Mouse (Mus musculus) CH12.LX (cell line): Measurements from ENCODE around the gene Eloa. TPM values are rescaled to one million over a fixed set of nuclear protein-coding genes. Genes with fewer than 3 reads are reported as not detected.
A peak's percentile ranks its signal among the peaks of the same experiment; 100 is the strongest.

Experiments
- DNase-seq: peaks from one replicate; pipeline ENCODE4 v3.0.0-alpha.2; 2013; ENCODE audit errors: extremely low read depth
- H3K27ac ChIP-seq: 2 replicates; pipeline ENCODE4 v1.5.1; 2012; ENCODE audit warnings: low read depth, mild to moderate bottlenecking, control low read depth, moderate library complexity; ENCODE audit not compliant: insufficient read depth
- H3K27me3 ChIP-seq: replicated peaks from 2 replicates; pipeline ENCODE3; 2012; ENCODE audit warnings: inconsistent platforms
- H3K36me3 ChIP-seq, 2 experiments: replicated peaks in 1 of 2; 2 replicates each; pipeline versions ENCODE3 to v1.6.1; 2012; ENCODE audit warnings: inconsistent platforms in 1 of 2, low read length in 1 of 2, mild to moderate bottlenecking in 1 of 2, mixed read lengths in 1 of 2, moderate library complexity in 1 of 2; ENCODE audit not compliant: control insufficient read depth in 1 of 2, insufficient read depth in 1 of 2
- H3K4me1 ChIP-seq, 2 experiments: 2 replicates each; pipeline ENCODE4 v1.6.1; 2012; ENCODE audit warnings: inconsistent platforms in 1 of 2, moderate library complexity in 1 of 2; ENCODE audit not compliant: insufficient read depth in 2 of 2, control insufficient read depth in 1 of 2
- H3K4me2 ChIP-seq: 2 replicates; pipeline ENCODE4 v1.6.1; 2012; ENCODE audit warnings: low read depth, mild to moderate bottlenecking, control low read depth; ENCODE audit not compliant: poor library complexity, insufficient read depth, severe bottlenecking
- H3K4me3 ChIP-seq, 3 experiments: fragments of 150-350 bp in 1 of 3; sonication (generic) in 1 of 3; replicated peaks in 1 of 3; 2 replicates each; pipeline versions ENCODE3 to v1.5.1; 2011 to 2012; ENCODE audit warnings: low read depth in 2 of 3, low read length in 2 of 3, mild to moderate bottlenecking in 2 of 3, moderate library complexity in 2 of 3, control low read depth in 1 of 3, improper control_type of control experiment in 1 of 3, inconsistent platforms in 1 of 3, mixed read lengths in 1 of 3; ENCODE audit not compliant: poor library complexity in 1 of 3
- H3K79me2 ChIP-seq: replicated peaks from 2 replicates; pipeline ENCODE4 v1.6.1; 2012; ENCODE audit warnings: mild to moderate bottlenecking, moderate library complexity; ENCODE audit not compliant: control insufficient read depth, poor library complexity, insufficient read depth, severe bottlenecking; ENCODE audit errors: extremely low read depth
- H3K9ac ChIP-seq: 2 replicates; pipeline ENCODE4 v1.6.1; 2012; ENCODE audit warnings: low read depth, mild to moderate bottlenecking, control low read depth, moderate library complexity; ENCODE audit not compliant: insufficient read depth
- H3K9me3 ChIP-seq: replicated peaks from 2 replicates; pipeline ENCODE3; 2012; ENCODE audit warnings: low read length, inconsistent platforms, mixed read lengths
- BHLHE40 ChIP-seq: IDR thresholded peaks from 2 replicates; pipeline ENCODE4 v1.6.1; 2011; ENCODE audit warnings: mild to moderate bottlenecking, low read depth, low read length, improper control_type of control experiment
- CHD1 ChIP-seq: IDR thresholded peaks from 2 replicates; pipeline ENCODE4 v1.6.1; 2012; ENCODE audit warnings: low read depth, low read length, improper control_type of control experiment, inconsistent platforms
- CHD2 ChIP-seq: IDR thresholded peaks from 2 replicates; pipeline ENCODE4 v1.6.1; 2011; ENCODE audit warnings: low read length, improper control_type of control experiment
- CTCF ChIP-seq, 2 experiments: IDR thresholded peaks in 1 of 2; conservative IDR thresholded peaks in 1 of 2; 2 replicates each; pipeline ENCODE4 v1.5.1; 2011 to 2012; ENCODE audit warnings: low read depth in 2 of 2, low read length in 2 of 2, improper control_type of control experiment in 1 of 2, inconsistent platforms in 1 of 2, mild to moderate bottlenecking in 1 of 2, moderate library complexity in 1 of 2
- E2F4 ChIP-seq: IDR thresholded peaks from 2 replicates; pipeline ENCODE4 v1.6.1; 2011; ENCODE audit warnings: low read depth, low read length, improper control_type of control experiment; ENCODE audit not compliant: insufficient replicate concordance
- ELF1 ChIP-seq: IDR thresholded peaks from 2 replicates; pipeline ENCODE4 v1.6.1; 2014; ENCODE audit warnings: low read depth, mild to moderate bottlenecking, inconsistent platforms, low read length, improper control_type of control experiment
- EP300 ChIP-seq: IDR thresholded peaks from 2 replicates; pipeline ENCODE4 v1.6.1; 2011; ENCODE audit warnings: low read length, improper control_type of control experiment
- ETS1 ChIP-seq: conservative IDR thresholded peaks from 2 replicates; pipeline ENCODE4 v1.6.1; 2012; ENCODE audit warnings: low read depth, mild to moderate bottlenecking, inconsistent platforms, low read length, improper control_type of control experiment, moderate library complexity
- HCFC1 ChIP-seq: IDR thresholded peaks from 2 replicates; pipeline ENCODE4 v1.6.1; 2012; ENCODE audit warnings: low read depth, mild to moderate bottlenecking, inconsistent platforms, low read length, improper control_type of control experiment
- IRF4 ChIP-seq: IDR thresholded peaks from 2 replicates; pipeline ENCODE4 v1.6.1; 2014; ENCODE audit warnings: low read depth, mild to moderate bottlenecking, inconsistent platforms, low read length, improper control_type of control experiment
- JUN ChIP-seq: IDR thresholded peaks from 2 replicates; pipeline ENCODE4 v1.6.1; 2011; ENCODE audit warnings: low read depth, mild to moderate bottlenecking, low read length, improper control_type of control experiment, moderate library complexity; ENCODE audit not compliant: insufficient read depth
- JUND ChIP-seq: conservative IDR thresholded peaks from 2 replicates; pipeline ENCODE4 v1.6.1; 2011; ENCODE audit warnings: low read depth, low read length, improper control_type of control experiment
- KAT2A ChIP-seq: IDR thresholded peaks from 2 replicates; pipeline ENCODE4 v1.6.1; 2012; ENCODE audit warnings: low read length, improper control_type of control experiment, inconsistent platforms; ENCODE audit not compliant: insufficient replicate concordance
- MAFK ChIP-seq: IDR thresholded peaks from 2 replicates; pipeline ENCODE4 v1.6.1; 2011; ENCODE audit warnings: low read length, improper control_type of control experiment; ENCODE audit not compliant: insufficient replicate concordance
- MAX ChIP-seq: IDR thresholded peaks from 2 replicates; pipeline ENCODE4 v1.6.1; 2011; ENCODE audit warnings: low read length, improper control_type of control experiment
- MEF2A ChIP-seq: IDR thresholded peaks from 2 replicates; pipeline ENCODE4 v1.6.1; 2014; ENCODE audit warnings: low read depth, mild to moderate bottlenecking, inconsistent platforms, low read length, improper control_type of control experiment, borderline replicate concordance
- MXI1 ChIP-seq: IDR thresholded peaks from 2 replicates; pipeline ENCODE4 v1.6.1; 2011; ENCODE audit warnings: mild to moderate bottlenecking, low read depth, low read length, improper control_type of control experiment
- MYC ChIP-seq: IDR thresholded peaks from 2 replicates; pipeline ENCODE4 v1.6.1; 2011; ENCODE audit warnings: low read depth, mild to moderate bottlenecking, improper control_type of control experiment, low read length
- NELFE ChIP-seq: IDR thresholded peaks from 2 replicates; pipeline ENCODE4 v1.6.1; 2011; ENCODE audit warnings: low read depth, low read length, improper control_type of control experiment
- NRF1 ChIP-seq: IDR thresholded peaks from 2 replicates; pipeline ENCODE4 v1.6.1; 2014; ENCODE audit warnings: low read depth, mild to moderate bottlenecking, inconsistent platforms, low read length, improper control_type of control experiment, moderate library complexity
- PAX5 ChIP-seq: IDR thresholded peaks from 2 replicates; pipeline ENCODE4 v1.6.1; 2012; ENCODE audit warnings: low read length, inconsistent platforms, mixed read lengths
- POLR2AphosphoS2 ChIP-seq: IDR thresholded peaks from 2 replicates; pipeline ENCODE4 v1.6.1; 2011; ENCODE audit warnings: low read depth, low read length, improper control_type of control experiment
- RAD21 ChIP-seq: IDR thresholded peaks from 2 replicates; pipeline ENCODE4 v1.6.1; 2011; ENCODE audit warnings: low read depth, mild to moderate bottlenecking, low read length, improper control_type of control experiment, moderate library complexity
- SIN3A ChIP-seq: IDR thresholded peaks from 2 replicates; pipeline ENCODE4 v1.6.1; 2012; ENCODE audit warnings: low read length, improper control_type of control experiment, inconsistent platforms
- TBP ChIP-seq: conservative IDR thresholded peaks from 2 replicates; pipeline ENCODE4 v1.6.1; 2011; ENCODE audit warnings: low read depth, low read length, improper control_type of control experiment
- TCF12 ChIP-seq: IDR thresholded peaks from 2 replicates; pipeline ENCODE4 v1.6.1; 2014; ENCODE audit warnings: low read depth, mild to moderate bottlenecking, inconsistent platforms, low read length, improper control_type of control experiment
- USF1 ChIP-seq: IDR thresholded peaks from 2 replicates; pipeline ENCODE4 v1.6.1; 2014; ENCODE audit warnings: low read depth, mild to moderate bottlenecking, inconsistent platforms, low read length, improper control_type of control experiment
- USF2 ChIP-seq: conservative IDR thresholded peaks from 2 replicates; pipeline ENCODE4 v1.6.1; 2011; ENCODE audit warnings: low read depth, low read length, improper control_type of control experiment
- ZC3H11A ChIP-seq: IDR thresholded peaks from 2 replicates; pipeline ENCODE4 v1.6.1; 2012; ENCODE audit warnings: low read depth, mild to moderate bottlenecking, inconsistent platforms, low read length, improper control_type of control experiment
- ZKSCAN1 ChIP-seq: IDR thresholded peaks from 2 replicates; pipeline ENCODE4 v1.6.1; 2012; ENCODE audit warnings: low read depth, inconsistent platforms, low read length, improper control_type of control experiment, borderline replicate concordance
- ZNF384 ChIP-seq: IDR thresholded peaks from 2 replicates; pipeline ENCODE4 v1.6.1; 2012; ENCODE audit warnings: low read depth, low read length, improper control_type of control experiment, inconsistent platforms
- dilution Hi-C: fragments of 300-500 bp; cut with MboI; formaldehyde crosslinking; loops from 2 replicates; pipeline ENCODE4 v1.14.3; 2020; ENCODE audit warnings: low sequenced_read_pairs; ENCODE audit not compliant: extremely low pct_unique_long_range_greater_than_20kb, extremely low pct_ligation_motif_present
- in situ Hi-C: fragments of 300-500 bp; cut with MboI; formaldehyde crosslinking; loops from 3 replicates; pipeline ENCODE4 v1.14.3; 2019; ENCODE audit warnings: low sequenced_read_pairs, low pct_ligation_motif_present, low pct_unique_long_range_greater_than_20kb, mixed read lengths
- polyA plus RNA-seq: library from polyadenylated mRNA; unstranded; fragments of >175 nt; gene quantifications from 2 replicates; pipeline ENCODE4 v1.2.1, GENCODE M21; 2012; ENCODE audit warnings: low read depth; ENCODE audit not compliant: insufficient read length
- total RNA-seq, 2 experiments: library from RNA; depleted of rRNA; stranded (reverse); fragments of 300-350 nt in 1 of 2; fragments of >200 nt in 1 of 2; gene quantifications; 2 replicates each; pipeline ENCODE4 v1.2.3; 2012 to 2014

Eloa gene
- total and polyA plus RNA-seq, 3 experiments, result 45.8 to 66.2 (median 66.0) TPM

- in situ Hi-C loops, result no loop called here
- Histone ChIP-seq H3K79me2 (no peaks in the 10 kb centered on the region), H3K4me2 (peak overlapping the region; percentile 53), H3K36me3 (peaks cover 41 to 71% of the 10 kb centered on the region in 2 experiments), H3K27me3 (no peaks in the 10 kb centered on the region), H3K9me3 (no peaks in the 10 kb centered on the region), H3K27ac (no peak overlapping the region), H3K4me1 (peaks cover 7 to 27% of the 10 kb centered on the region in 2 experiments; a peak in 3 of 4 replicates), H3K4me3 (peak overlapping the region; percentile 61 to 79 (median 78)), H3K9ac (peak overlapping the region; percentile 61)
- TF ChIP-seq CHD1 (no peak), ETS1 (no peak), MXI1 (no peak), IRF4 (no peak)
- DNase-seq, result no peak
- dilution Hi-C loops, result no loop called here
These were observed 57.1 kb downstream of the Eloa start for GRCm38 (mm10) chr4:135964426-135964825.

- DNase-seq, result peak; percentile 98
- dilution Hi-C loops (no loop called here), in situ Hi-C loops (no loop called here)
- Histone ChIP-seq H3K9ac (peak within 1 kb of the TSS; percentile 85), H3K27ac (peak within 1 kb of the TSS; percentile 61), H3K79me2 (no peaks in the 10 kb centered on the region), H3K9me3 (no peaks in the 10 kb centered on the region), H3K4me3 (peak within 1 kb of the TSS; percentile 78 to 92 (median 79)), H3K36me3 (peaks cover 41 to 71% of the 10 kb centered on the region in 2 experiments), H3K27me3 (no peaks in the 10 kb centered on the region), H3K4me1 (peaks cover 7 to 27% of the 10 kb centered on the region in 2 experiments; a peak in 3 of 4 replicates), H3K4me2 (peak within 1 kb of the TSS; percentile 65)
- TF ChIP-seq IRF4 (no peak), E2F4 (no peak), ZC3H11A (no peak), ELF1 (peak; percentile 95), BHLHE40 (peak; percentile 40), MXI1 (peak; percentile 72; the same call in 1 of the 2 replicates), ZNF384 (no peak), MAX (peak; percentile 34; the same call in 1 of the 2 replicates), NRF1 (peak; percentile 90), NELFE (peak; percentile 90), KAT2A (peak; percentile 80; the same call in 1 of the 2 replicates), CHD1 (0 out of 2 replicates have a peak, but pooled peaks have one; percentile 44), CTCF (conservative IDR thresholded peaks at IDR 0.05 in 1 of 2, IDR thresholded peaks at IDR 0.05 in 1 of 2; ENCODE audit: low read depth in 2 of 2, low read length in 2 of 2) (no peak), MEF2A (0 out of 2 replicates have a peak, but pooled peaks have one; percentile 27), SIN3A (peak; percentile 99), MYC (0 out of 2 replicates have a peak, but pooled peaks have one; percentile 54), POLR2AphosphoS2 (peak; percentile 89; the same call in 1 of the 2 replicates), JUND (no peak), EP300 (no peak), RAD21 (no peak), JUN (no peak), TBP (peak; percentile 76), PAX5 (no peak), MAFK (no peak), USF1 (no peak), USF2 (no peak), ZKSCAN1 (no peak), HCFC1 (peak; percentile 90), TCF12 (peak; percentile 84), CHD2 (no peak)
These were observed 57.9 kb downstream of the Eloa start, which contains the start of gene Gale for GRCm38 (mm10) chr4:135963457-135964193. Gene Gale (plus strand): TSS chr4:135963727.
